Mouse (Mus musculus) erythroblast, embryonic 14.5 days (primary cell): Measurements from ENCODE around the gene Ppp1r9a.

Experiments used
- GATA1 ChIP-seq: IDR thresholded peaks from 2 replicates; pipeline ENCODE4 v1.6.1; 2012; ENCODE audit warnings: low read length, inconsistent platforms, mixed read lengths
- TAL1 ChIP-seq: IDR thresholded peaks from 3 replicates; pipeline ENCODE4 v1.6.1; 2012; ENCODE audit warnings: low read length, inconsistent platforms, mixed read lengths

DNA sequence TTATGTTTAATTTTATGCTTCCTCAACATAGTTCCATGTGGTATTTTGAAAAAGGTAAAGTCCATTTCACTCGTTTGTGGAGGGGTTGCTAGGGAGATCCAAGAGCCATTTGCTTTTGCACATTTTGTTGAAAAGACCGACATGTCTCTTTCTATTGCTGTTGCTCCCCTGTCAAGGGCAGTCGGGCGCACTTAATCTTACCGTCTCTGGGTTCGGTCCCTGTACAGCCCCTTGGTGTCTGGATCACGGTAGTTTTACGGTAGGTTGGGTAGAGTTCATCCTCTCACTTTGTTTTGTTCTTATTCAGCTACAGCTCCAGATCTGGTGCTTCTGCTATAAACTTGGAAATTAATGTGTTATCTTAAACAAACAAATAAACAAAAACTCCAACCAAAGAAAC is 98.1 kb downstream of the Ppp1r9a start:
- TF ChIP-seq GATA1 (no peak), TAL1 (no peak)
